In genomic region chr1:72002471-72003116, GRCm38 (mm10) we compare ENCODE assay signal across 9 mouse cellular contexts.
DNase-seq lines count a peak whose midpoint lies in the region; ATAC-seq and TF ChIP-seq lines count a peak whose summit lies in the region.
"Had no signal": no experiment of that assay in that cellular context is flagged by ENCODE, and none has a peak within 500 bp of the region (broad histone marks: within the 10 kb centered on the region; RNA-seq: fewer than 3 reads in every experiment).

No protein-coding gene starts in this region.

- no peak overlapping the region for H3K4me2 ChIP-seq in hindbrain, postnatal 0 days (ENCODE audit: low read depth, low read length)
- H3K4me2 ChIP-seq in hindbrain, embryonic 12.5 days (replicated peaks), result no peak overlapping the region
- H3K4me2 ChIP-seq in hindbrain, embryonic 14.5 days (replicated peaks), result no peak overlapping the region

- no peaks in the 10 kb centered on the region for H3K9me3 ChIP-seq in hindbrain, postnatal 0 days (ENCODE audit: low read length)
- no peaks in the 10 kb centered on the region for H3K9me3 ChIP-seq in hindbrain, embryonic 12.5 days (replicated peaks)
- no peaks in the 10 kb centered on the region for H3K9me3 ChIP-seq in hindbrain, embryonic 14.5 days (ENCODE audit: control insufficient read depth, low read length)
- H3K9me3 ChIP-seq: G1E had no signal

- no peaks in the 10 kb centered on the region for H3K4me1 ChIP-seq in hindbrain, postnatal 0 days (ENCODE audit: insufficient read depth, low read length)
- H3K4me1 ChIP-seq in hindbrain, embryonic 12.5 days, result peaks cover 10% of the 10 kb centered on the region
- H3K4me1 ChIP-seq in hindbrain, embryonic 14.5 days (replicated peaks; ENCODE audit: control insufficient read depth, insufficient read depth, low read length), result no peaks in the 10 kb centered on the region

- H3K36me3 ChIP-seq in hindbrain, postnatal 0 days (ENCODE audit: insufficient read depth, low read length), result no peaks in the 10 kb centered on the region
- H3K36me3 ChIP-seq in hindbrain, embryonic 12.5 days, result no peaks in the 10 kb centered on the region
- H3K36me3 ChIP-seq in hindbrain, embryonic 14.5 days (replicated peaks; ENCODE audit: control insufficient read depth, insufficient read depth), result no peaks in the 10 kb centered on the region
- H3K36me3 ChIP-seq: G1E had no signal

- TF ChIP-seq CTCF in hindbrain, postnatal 0 days (IDR thresholded peaks at IDR 0.05; ENCODE audit: low read depth), result no peak

- WGBS in hindbrain, postnatal 0 days, result 74% methylated on average over 9 of the region's 9 CpGs
- WGBS in hindbrain, embryonic 12.5 days, result 75% methylated on average over 9 of the region's 9 CpGs
- 85% methylated on average over 9 of the region's 9 CpGs for WGBS in hindbrain, embryonic 14.5 days

- no peaks in the 10 kb centered on the region for H3K27me3 ChIP-seq in hindbrain, postnatal 0 days (ENCODE audit: insufficient read depth, low read length)
- no peaks in the 10 kb centered on the region for H3K27me3 ChIP-seq in hindbrain, embryonic 12.5 days
- no peaks in the 10 kb centered on the region for H3K27me3 ChIP-seq in hindbrain, embryonic 14.5 days (ENCODE audit: control insufficient read depth, insufficient read depth, low read length)

- no peak for ATAC-seq in hindbrain, postnatal 0 days
- ATAC-seq in hindbrain, embryonic 12.5 days (ENCODE audit: low FRiP score), result no peak
- ATAC-seq in hindbrain, embryonic 14.5 days (ENCODE audit: low FRiP score), result no peak

- no peak overlapping the region for H3K9ac ChIP-seq in hindbrain, postnatal 0 days (replicated peaks; ENCODE audit: low read length)
- H3K9ac ChIP-seq in hindbrain, embryonic 12.5 days, result no peak overlapping the region
- no peak overlapping the region for H3K9ac ChIP-seq in hindbrain, embryonic 14.5 days

- peak; percentile 12 for DNase-seq in hindbrain, postnatal 0 days (ENCODE audit: low spot score)
- peak; percentile 91 for DNase-seq in NIH3T3 (ENCODE audit: low read depth)
- peak; percentile 23 to 56 for DNase-seq in frontal cortex, postnatal 36 days (ENCODE audit: low spot score in 2 of 2)
- peak; percentile 18 for DNase-seq in lung, postnatal 36 days
- no peak for DNase-seq in cerebellum, postnatal 4 days (ENCODE audit: low spot score in 2 of 2)
- no peak for DNase-seq in hindbrain, embryonic 14.5 days (ENCODE audit: low spot score)
- no peak for DNase-seq in ovary, postnatal 14 days (ENCODE audit: low spot score)

- no peak overlapping the region for H3K27ac ChIP-seq in hindbrain, postnatal 0 days
- no peak overlapping the region for H3K27ac ChIP-seq in hindbrain, embryonic 12.5 days
- H3K27ac ChIP-seq in hindbrain, embryonic 14.5 days, result no peak overlapping the region

- no peak overlapping the region for H3K4me3 ChIP-seq in hindbrain, postnatal 0 days (ENCODE audit: low read length)
- no peak overlapping the region for H3K4me3 ChIP-seq in hindbrain, embryonic 12.5 days
- no peak overlapping the region for H3K4me3 ChIP-seq in hindbrain, embryonic 14.5 days (replicated peaks; ENCODE audit: low read length)

Comparison
In these comparisons a context has a peak if more than half of its experiments do, and no peak if none do; other contexts are left out.
1. DNase-seq: peak in hindbrain, postnatal 0 days (single experiment), NIH3T3 (single experiment), frontal cortex, postnatal 36 days (2 of 2) and lung, postnatal 36 days (single experiment); none in cerebellum, postnatal 4 days (0 of 2), hindbrain, embryonic 14.5 days (single experiment) and ovary, postnatal 14 days (single experiment).